Mouse (Mus musculus): ENCODE measurements around the gene Fam222a.

DNA sequence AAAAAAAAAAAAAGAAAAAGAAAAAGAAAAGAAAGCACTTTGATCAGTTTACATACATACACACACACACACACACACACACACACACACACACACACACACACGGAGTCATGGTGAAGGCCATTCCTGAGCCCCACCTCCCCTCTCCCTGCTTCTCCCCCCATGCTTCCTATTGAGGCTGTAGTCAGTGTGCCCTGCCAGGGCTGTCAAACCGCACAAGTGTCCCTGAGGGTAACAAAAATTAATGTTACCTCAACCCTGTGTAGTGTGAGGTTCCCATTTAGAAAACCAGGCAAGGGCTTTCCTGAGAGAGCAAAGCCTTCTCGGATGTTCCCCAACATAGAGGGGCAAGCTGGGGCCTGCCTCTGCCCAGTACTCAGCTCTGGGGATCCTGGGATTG is 18.0 kb upstream of the Fam222a start:
- TF ChIP-seq GATA1 (IDR thresholded peaks at IDR 0.05; ENCODE audit: borderline replicate concordance, low read length) (no peak), FLI1 (IDR thresholded peaks at IDR 0.05; ENCODE audit: low read length) (no peak)

Measured in megakaryocyte, embryonic 14.5 days (primary cell).